Mouse (Mus musculus): Measurements from ENCODE around the gene Kit. TPM values are rescaled to one million over a fixed set of nuclear protein-coding genes. Genes with fewer than 3 reads are reported as not detected.

Gene Kit
- polyA plus RNA-seq, 1 experiment from 2014 or later = 16.7 TPM

DNA sequence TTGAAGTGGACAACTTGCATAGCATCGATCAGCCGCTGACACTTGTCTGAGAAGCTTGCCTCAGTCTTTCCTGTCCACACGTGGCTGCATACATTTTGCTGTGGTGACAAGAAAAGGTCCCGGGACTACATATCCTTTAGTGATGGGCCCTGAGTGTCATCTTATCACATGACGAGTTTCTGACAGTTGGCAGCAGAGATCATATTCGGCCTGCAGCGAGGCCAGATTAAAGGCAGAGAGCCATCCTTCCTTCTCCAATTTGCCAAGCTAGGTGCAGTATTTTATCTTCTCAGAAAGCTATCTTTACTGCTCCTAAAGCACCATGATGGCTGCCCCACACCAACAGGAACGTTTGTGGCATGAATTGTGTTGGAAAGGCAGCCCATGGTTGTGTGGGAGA is 127.4 kb downstream of the Kit start:
- Histone ChIP-seq H3K27ac (ENCODE audit: low read length) (no peak overlapping the region), H3K4me1 (ENCODE audit: control insufficient read depth, low read depth, low read length) (no peaks in the 10 kb centered on the region), H3K4me2 (ENCODE audit: low read depth, low read length) (no peak overlapping the region), H3K27me3 (ENCODE audit: control insufficient read depth, insufficient read depth, low read depth, low read length) (no peaks in the 10 kb centered on the region), H3K4me3 (ENCODE audit: low read depth, low read length) (no peak overlapping the region), H3K36me3 (ENCODE audit: control insufficient read depth, insufficient read depth) (no peaks in the 10 kb centered on the region), H3K9ac (ENCODE audit: low read depth, low read length) (no peak overlapping the region), H3K9me3 (replicated peaks; ENCODE audit: control insufficient read depth, low read length) (no peaks in the 10 kb centered on the region)
- ATAC-seq (ENCODE audit: low read depth) = no peak
- 48% methylated on average over 8 of the region's 8 CpGs for WGBS (ENCODE audit: insufficient replicate concordance)

DNA sequence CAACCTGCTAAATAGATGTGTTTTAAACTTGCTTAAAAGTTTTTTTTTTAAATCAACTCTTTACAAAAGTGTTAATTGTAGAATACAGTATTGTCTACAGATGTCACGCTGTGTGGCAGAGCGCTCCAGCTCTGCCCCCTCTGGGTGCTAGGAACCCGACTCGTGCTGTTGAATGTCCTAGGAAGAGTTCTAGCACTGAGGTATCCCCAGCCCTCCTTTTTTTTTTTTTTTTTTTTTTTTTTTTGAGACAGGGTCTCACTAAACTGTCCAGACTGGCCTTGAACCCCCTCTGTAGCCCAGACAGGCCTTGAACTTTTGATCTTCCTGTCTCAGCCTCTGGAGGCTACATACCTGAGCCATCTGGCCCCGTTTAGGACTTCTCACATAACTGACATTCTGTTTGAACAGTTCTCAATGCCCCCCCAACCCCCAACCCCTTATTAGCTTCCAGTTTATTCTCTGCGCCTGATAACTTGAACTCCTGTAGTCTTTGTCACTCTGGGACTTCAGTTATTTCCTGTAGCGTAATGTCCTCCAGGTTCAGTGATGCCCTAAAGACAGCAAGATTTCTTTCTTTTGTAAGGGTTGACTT is 130.0 kb downstream of the Kit start:
- Histone ChIP-seq H3K4me3 (ENCODE audit: low read depth, low read length) (no peak overlapping the region), H3K27me3 (ENCODE audit: control insufficient read depth, insufficient read depth, low read depth, low read length) (no peaks in the 10 kb centered on the region), H3K27ac (ENCODE audit: low read length) (no peak overlapping the region), H3K4me1 (ENCODE audit: control insufficient read depth, low read depth, low read length) (no peaks in the 10 kb centered on the region), H3K4me2 (ENCODE audit: low read depth, low read length) (no peak overlapping the region), H3K9ac (ENCODE audit: low read depth, low read length) (no peak overlapping the region), H3K36me3 (ENCODE audit: control insufficient read depth, insufficient read depth) (no peaks in the 10 kb centered on the region), H3K9me3 (replicated peaks; ENCODE audit: control insufficient read depth, low read length) (no peaks in the 10 kb centered on the region)
- ATAC-seq (ENCODE audit: low read depth) = no peak
- WGBS (ENCODE audit: insufficient replicate concordance) = 72% methylated on average over 7 of the region's 7 CpGs

DNA sequence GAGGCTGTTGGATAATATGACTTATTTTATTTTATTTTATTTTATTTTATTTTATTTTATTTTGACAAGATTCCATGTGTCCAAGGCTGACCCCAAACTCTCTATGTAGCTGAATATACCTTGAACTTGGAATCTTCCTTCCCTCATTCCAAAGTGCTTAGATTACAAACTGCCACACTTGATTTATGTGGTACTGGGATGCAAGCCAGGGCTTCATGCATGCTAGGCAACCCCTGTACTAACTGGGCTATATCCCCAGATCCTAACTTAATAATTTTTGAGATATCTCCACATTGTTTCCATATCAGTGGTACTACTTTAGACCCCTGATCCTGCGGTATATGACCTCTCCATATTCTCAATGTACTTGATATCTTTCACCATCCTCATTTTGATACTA is 130.7 kb downstream of the Kit start:
- no peak overlapping the region for H3K27ac ChIP-seq (ENCODE audit: low read length)
- H3K36me3 ChIP-seq (ENCODE audit: control insufficient read depth, insufficient read depth) = no peaks in the 10 kb centered on the region
- H3K4me1 ChIP-seq (ENCODE audit: control insufficient read depth, low read depth, low read length) = no peaks in the 10 kb centered on the region
- H3K4me2 ChIP-seq (ENCODE audit: low read depth, low read length) = no peak overlapping the region
- no peaks in the 10 kb centered on the region for H3K27me3 ChIP-seq (ENCODE audit: control insufficient read depth, insufficient read depth, low read depth, low read length)
- H3K9me3 ChIP-seq (replicated peaks; ENCODE audit: control insufficient read depth, low read length) = no peaks in the 10 kb centered on the region
- no peak overlapping the region for H3K4me3 ChIP-seq (ENCODE audit: low read depth, low read length)
- 75% methylated on average over 1 of the region's 1 CpGs for WGBS (ENCODE audit: insufficient replicate concordance)
- no peak overlapping the region for H3K9ac ChIP-seq (ENCODE audit: low read depth, low read length)
- ATAC-seq (ENCODE audit: low read depth) = no peak
